Mouse (Mus musculus): ENCODE measurements around the gene Gm5244. TPM values are rescaled to one million over a fixed set of nuclear protein-coding genes. Genes with fewer than 3 reads are reported as not detected.

Gene Gm5244
- polyA plus RNA-seq, 1 experiment = 12.2 TPM

- Histone ChIP-seq H3K27ac (ENCODE audit: insufficient read depth, low read length) (no peak overlapping the region), H3K27me3 (ENCODE audit: control insufficient read depth, insufficient read depth, low read length, poor library complexity, severe bottlenecking) (no peaks in the 10 kb centered on the region), H3K4me1 (ENCODE audit: control insufficient read depth, insufficient read depth, low read length) (no peaks in the 10 kb centered on the region), H3K9me3 (replicated peaks; ENCODE audit: control insufficient read depth, insufficient read depth, low read length, poor library complexity, severe bottlenecking) (no peaks in the 10 kb centered on the region), H3K4me3 (ENCODE audit: low read depth, low read length) (no peak overlapping the region), H3K36me3 (ENCODE audit: control insufficient read depth, insufficient read depth, low read length, poor library complexity, severe bottlenecking) (no peaks in the 10 kb centered on the region), H3K9ac (ENCODE audit: low read depth, poor library complexity, severe bottlenecking) (no peak overlapping the region)
- TF ChIP-seq CTCF (IDR thresholded peaks at IDR 0.05; ENCODE audit: low read depth, low read length) (no peak), POLR2A (IDR thresholded peaks at IDR 0.05; ENCODE audit: insufficient read depth, low read length) (no peak), EP300 (IDR thresholded peaks at IDR 0.05; ENCODE audit: insufficient read depth, low read depth, low read length) (no peak)
Measured at GRCm38 (mm10) chr19:12838507-12838906, 8.0 kb upstream of the Gm5244 start.

DNA sequence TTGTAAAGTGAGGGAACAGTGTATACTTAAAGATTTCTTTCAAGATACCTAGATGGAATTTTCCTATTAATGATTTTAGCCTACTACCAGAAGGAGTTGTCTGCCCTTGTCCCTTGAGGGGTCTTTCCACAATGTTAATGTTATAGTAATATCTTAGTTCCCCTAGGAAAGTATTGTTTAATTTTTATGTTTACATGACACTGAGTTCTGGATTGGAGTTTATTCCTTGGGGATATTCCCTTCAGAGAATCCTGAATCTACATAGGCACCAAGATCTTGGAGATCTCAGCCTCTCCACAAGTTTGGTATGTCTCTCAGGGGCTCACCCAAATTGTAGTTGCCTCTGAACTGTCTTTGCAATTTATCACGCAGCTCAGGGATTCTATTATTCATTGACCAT, 10.5 kb downstream of the Gm5244 start, which contains the start of gene Olfr1444:
Gene Olfr1444, plus strand, starts transcription at position 301 of the 400 bp plus-strand sequence.
- H3K9me3 ChIP-seq (replicated peaks; ENCODE audit: control insufficient read depth, insufficient read depth, low read length, poor library complexity, severe bottlenecking) = no peaks in the 10 kb centered on the region
- no peak within 1 kb of the TSS for H3K4me3 ChIP-seq (ENCODE audit: low read depth, low read length)
- no peak for TF ChIP-seq EP300 (IDR thresholded peaks at IDR 0.05; ENCODE audit: insufficient read depth, low read depth, low read length)
- TF ChIP-seq POLR2A (IDR thresholded peaks at IDR 0.05; ENCODE audit: insufficient read depth, low read length) = no peak
- no peak for TF ChIP-seq CTCF (IDR thresholded peaks at IDR 0.05; ENCODE audit: low read depth, low read length)
- no peaks in the 10 kb centered on the region for H3K27me3 ChIP-seq (ENCODE audit: control insufficient read depth, insufficient read depth, low read length, poor library complexity, severe bottlenecking)
- H3K4me1 ChIP-seq (ENCODE audit: control insufficient read depth, insufficient read depth, low read length) = no peaks in the 10 kb centered on the region
- H3K36me3 ChIP-seq (ENCODE audit: control insufficient read depth, insufficient read depth, low read length, poor library complexity, severe bottlenecking) = no peaks in the 10 kb centered on the region
- no peak within 1 kb of the TSS for H3K9ac ChIP-seq (ENCODE audit: low read depth, poor library complexity, severe bottlenecking)
- H3K27ac ChIP-seq (ENCODE audit: insufficient read depth, low read length) = no peak within 1 kb of the TSS

- H3K9ac ChIP-seq (ENCODE audit: low read depth, poor library complexity, severe bottlenecking) = no peak within 1 kb of the TSS
- no peak within 1 kb of the TSS for H3K27ac ChIP-seq (ENCODE audit: insufficient read depth, low read length)
- no peak for TF ChIP-seq CTCF (IDR thresholded peaks at IDR 0.05; ENCODE audit: low read depth, low read length)
- no peaks in the 10 kb centered on the region for H3K36me3 ChIP-seq (ENCODE audit: control insufficient read depth, insufficient read depth, low read length, poor library complexity, severe bottlenecking)
- H3K4me3 ChIP-seq (ENCODE audit: low read depth, low read length) = no peak within 1 kb of the TSS
- H3K4me1 ChIP-seq (ENCODE audit: control insufficient read depth, insufficient read depth, low read length) = no peaks in the 10 kb centered on the region
- no peaks in the 10 kb centered on the region for H3K9me3 ChIP-seq (replicated peaks; ENCODE audit: control insufficient read depth, insufficient read depth, low read length, poor library complexity, severe bottlenecking)
- H3K27me3 ChIP-seq (ENCODE audit: control insufficient read depth, insufficient read depth, low read length, poor library complexity, severe bottlenecking) = no peaks in the 10 kb centered on the region
Measured at GRCm38 (mm10) chr19:12883555-12883954, 37.1 kb downstream of the Gm5244 start, which contains the start of gene Olfr1445. Olfr1445 (plus strand) TSS chr19:12883855.

GRCm38 (mm10) chr19:12893424-12893823, 46.9 kb downstream of the Gm5244 start, which contains the start of gene Olfr1446:
Olfr1446 (minus strand) TSS chr19:12893524.
- TF ChIP-seq POLR2A (IDR thresholded peaks at IDR 0.05; ENCODE audit: insufficient read depth, low read length) (no peak), CTCF (IDR thresholded peaks at IDR 0.05; ENCODE audit: low read depth, low read length) (no peak), EP300 (IDR thresholded peaks at IDR 0.05; ENCODE audit: insufficient read depth, low read depth, low read length) (no peak)
- peaks cover 7% of the 10 kb centered on the region; the same call in 1 of the 2 replicates for H3K9me3 ChIP-seq (replicated peaks; ENCODE audit: control insufficient read depth, insufficient read depth, low read length, poor library complexity, severe bottlenecking)
- no peaks in the 10 kb centered on the region for H3K36me3 ChIP-seq (ENCODE audit: control insufficient read depth, insufficient read depth, low read length, poor library complexity, severe bottlenecking)
- no peaks in the 10 kb centered on the region for H3K4me1 ChIP-seq (ENCODE audit: control insufficient read depth, insufficient read depth, low read length)
- no peak within 1 kb of the TSS for H3K4me3 ChIP-seq (ENCODE audit: low read depth, low read length)
- no peak within 1 kb of the TSS for H3K27ac ChIP-seq (ENCODE audit: insufficient read depth, low read length)
- no peak within 1 kb of the TSS for H3K9ac ChIP-seq (ENCODE audit: low read depth, poor library complexity, severe bottlenecking)
- no peaks in the 10 kb centered on the region for H3K27me3 ChIP-seq (ENCODE audit: control insufficient read depth, insufficient read depth, low read length, poor library complexity, severe bottlenecking)

Other genes starting within 250 kb of the Gm5244 start
- not detected in 2 replicates for gene Gm4952, start 246.7 kb upstream of the Gm5244 start, polyA plus RNA-seq (2011; ENCODE audit: insufficient read depth, insufficient read length, low read depth, missing spikeins)
- not detected in 2 replicates for gene Glyat, start 213.4 kb upstream of the Gm5244 start, polyA plus RNA-seq (2011; ENCODE audit: insufficient read depth, insufficient read length, low read depth, missing spikeins)
- gene Olfr1442, start 176.2 kb upstream of the Gm5244 start, polyA plus RNA-seq (2011; ENCODE audit: insufficient read depth, insufficient read length, low read depth, missing spikeins) = not detected in 2 replicates
- not detected in 2 replicates for gene Olfr1443, start 168.6 kb upstream of the Gm5244 start, polyA plus RNA-seq (2011; ENCODE audit: insufficient read depth, insufficient read length, low read depth, missing spikeins)
- gene Keg1, start 150.9 kb upstream of the Gm5244 start, polyA plus RNA-seq (2011; ENCODE audit: insufficient read depth, insufficient read length, low read depth, missing spikeins) = not detected in 2 replicates
- gene Cntf, start 81.0 kb upstream of the Gm5244 start, polyA plus RNA-seq (2011; ENCODE audit: insufficient read depth, insufficient read length, low read depth, missing spikeins) = 6.4 and 6.7 TPM in 2 replicates
- gene Zfp91, start 50.6 kb upstream of the Gm5244 start, polyA plus RNA-seq (2011; ENCODE audit: insufficient read depth, insufficient read length, low read depth, missing spikeins) = 40.9 and 48.9 TPM in 2 replicates
- 0.65 and 0.72 TPM in 2 replicates for gene Lpxn, start 50.5 kb upstream of the Gm5244 start, polyA plus RNA-seq (2011; ENCODE audit: insufficient read depth, insufficient read length, low read depth, missing spikeins)
- gene Olfr1444, start 10.6 kb downstream of the Gm5244 start, polyA plus RNA-seq (2011; ENCODE audit: insufficient read depth, insufficient read length, low read depth, missing spikeins) = not detected in 2 replicates
- gene Olfr1445, start 37.2 kb downstream of the Gm5244 start, polyA plus RNA-seq (2011; ENCODE audit: insufficient read depth, insufficient read length, low read depth, missing spikeins) = not detected in 2 replicates
- gene Olfr1446, start 46.8 kb downstream of the Gm5244 start, polyA plus RNA-seq (2011; ENCODE audit: insufficient read depth, insufficient read length, low read depth, missing spikeins) = not detected in 2 replicates
- not detected in 2 replicates for gene Olfr1447, start 57.1 kb downstream of the Gm5244 start, polyA plus RNA-seq (2011; ENCODE audit: insufficient read depth, insufficient read length, low read depth, missing spikeins)
- not detected in 2 replicates for gene Olfr1448, start 77.7 kb downstream of the Gm5244 start, polyA plus RNA-seq (2011; ENCODE audit: insufficient read depth, insufficient read length, low read depth, missing spikeins)
- gene Olfr1449, start 84.2 kb downstream of the Gm5244 start, polyA plus RNA-seq (2011; ENCODE audit: insufficient read depth, insufficient read length, low read depth, missing spikeins) = not detected in 2 replicates
- gene Olfr1450, start 103.6 kb downstream of the Gm5244 start, polyA plus RNA-seq (2011; ENCODE audit: insufficient read depth, insufficient read length, low read depth, missing spikeins) = not detected in 2 replicates
- gene Olfr1451, start 148.3 kb downstream of the Gm5244 start, polyA plus RNA-seq (2011; ENCODE audit: insufficient read depth, insufficient read length, low read depth, missing spikeins) = not detected in 2 replicates
- gene Olfr1453, start 181.6 kb downstream of the Gm5244 start, polyA plus RNA-seq (2011; ENCODE audit: insufficient read depth, insufficient read length, low read depth, missing spikeins) = not detected in 2 replicates
- gene Olfr1454, start 213.9 kb downstream of the Gm5244 start, polyA plus RNA-seq (2011; ENCODE audit: insufficient read depth, insufficient read length, low read depth, missing spikeins) = not detected in 2 replicates

Data from ES-Bruce4 (cell line).